Mouse (Mus musculus) heart, embryonic 15.5 days (tissue): ENCODE results near the gene Crybb3. TPM values are rescaled to one million over a fixed set of nuclear protein-coding genes. Genes with fewer than 3 reads are reported as not detected.

Experiments
- ATAC-seq: fragments of 200-750 bp; cut with Nextera tagmentation; replicated peaks from 2 replicates; pipeline ENCODE4 v1.8.0; 2017; ENCODE audit warnings: low read depth, moderate TSS enrichment; ENCODE audit not compliant: insufficient number of reproducible peaks, insufficient read depth, low FRiP score
- H3K27ac ChIP-seq: fragments of 300-500 bp; sonication (generic); 2 replicates; pipeline ENCODE4 v1.5.1; 2015; ENCODE audit warnings: mild to moderate bottlenecking, inconsistent platforms
- H3K27me3 ChIP-seq: fragments of 300-500 bp; sonication (generic); 2 replicates; pipeline ENCODE4 v1.6.1; 2015; ENCODE audit warnings: inconsistent platforms
- H3K36me3 ChIP-seq: fragments of 300-500 bp; sonication (generic); 2 replicates; pipeline ENCODE4 v1.6.1; 2015; ENCODE audit warnings: mild to moderate bottlenecking, inconsistent platforms
- H3K4me1 ChIP-seq: fragments of 300-500 bp; sonication (generic); replicated peaks from 2 replicates; pipeline ENCODE4 v1.6.1; 2015; ENCODE audit warnings: inconsistent platforms
- H3K4me2 ChIP-seq: fragments of 300-500 bp; sonication (generic); 2 replicates; pipeline ENCODE4 v1.6.1; 2015; ENCODE audit warnings: inconsistent platforms, mild to moderate bottlenecking, moderate library complexity
- H3K4me3 ChIP-seq: fragments of 300-500 bp; sonication (generic); 2 replicates; pipeline ENCODE4 v1.5.1; 2015; ENCODE audit warnings: mild to moderate bottlenecking, inconsistent platforms
- H3K9ac ChIP-seq: fragments of 300-500 bp; sonication (generic); 2 replicates; pipeline ENCODE4 v1.6.1; 2015; ENCODE audit warnings: mild to moderate bottlenecking, inconsistent platforms
- H3K9me3 ChIP-seq: fragments of 300-500 bp; sonication (generic); replicated peaks from 2 replicates; pipeline ENCODE4 v1.6.1; 2016; ENCODE audit warnings: inconsistent platforms
- WGBS: fragments of 180-500 bp; shearing (Covaris S2); methylation state at CpG from one replicate; pipeline ENCODE4 v1.1.7; 2015; ENCODE audit warnings: mixed read lengths; 5-methylcytosine and 5-hydroxymethylcytosine counted together
- polyA plus RNA-seq: library from polyadenylated mRNA; unstranded; fragments of >200 nt; fragmentation: Nextera tagmentation; extraction: Ambion mirVana; gene quantifications from 2 replicates; pipeline ENCODE4 v1.2.1, GENCODE M21; 2015

Gene Crybb3
- polyA plus RNA-seq, 1 experiment from 2014 or later: 0.83 TPM

DNA sequence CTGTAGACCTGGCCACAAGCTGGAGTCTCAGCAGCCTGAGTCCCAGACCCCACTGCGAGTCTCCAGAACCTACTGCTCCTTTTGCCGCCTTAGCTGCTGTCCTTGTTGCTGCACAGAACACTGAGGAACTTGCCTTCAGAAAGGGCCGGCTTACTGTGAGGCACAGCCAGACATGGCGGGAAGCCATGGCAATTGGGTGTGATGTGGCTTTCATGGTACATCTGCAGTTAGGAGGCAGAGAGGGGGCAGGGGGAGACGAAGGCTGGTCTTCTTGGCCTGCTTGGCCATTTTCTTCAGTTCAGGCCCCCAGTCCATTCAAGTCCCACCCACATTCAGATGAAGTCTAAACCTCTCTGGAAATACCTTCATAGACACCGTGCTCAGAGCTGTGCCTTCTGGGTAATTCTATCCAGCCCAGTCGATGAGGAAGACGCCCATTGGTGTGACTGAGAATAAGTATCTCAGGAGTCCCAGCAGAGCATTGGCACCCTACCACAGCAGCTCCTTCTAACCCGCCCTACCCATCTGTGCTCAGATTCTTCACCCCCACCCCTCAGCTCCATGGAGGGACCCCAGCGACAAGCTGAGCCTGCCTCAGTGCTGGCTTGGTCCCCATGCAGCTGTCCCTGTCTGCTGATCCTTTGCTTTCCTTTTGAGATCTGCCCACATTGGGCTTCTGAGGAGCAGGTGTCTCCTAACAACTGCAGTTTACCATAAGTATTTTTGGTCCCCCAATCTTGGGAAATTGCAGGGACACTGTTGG, 35.7 kb downstream of the Crybb3 start:
- no peaks in the 10 kb centered on the region for H3K36me3 ChIP-seq

DNA sequence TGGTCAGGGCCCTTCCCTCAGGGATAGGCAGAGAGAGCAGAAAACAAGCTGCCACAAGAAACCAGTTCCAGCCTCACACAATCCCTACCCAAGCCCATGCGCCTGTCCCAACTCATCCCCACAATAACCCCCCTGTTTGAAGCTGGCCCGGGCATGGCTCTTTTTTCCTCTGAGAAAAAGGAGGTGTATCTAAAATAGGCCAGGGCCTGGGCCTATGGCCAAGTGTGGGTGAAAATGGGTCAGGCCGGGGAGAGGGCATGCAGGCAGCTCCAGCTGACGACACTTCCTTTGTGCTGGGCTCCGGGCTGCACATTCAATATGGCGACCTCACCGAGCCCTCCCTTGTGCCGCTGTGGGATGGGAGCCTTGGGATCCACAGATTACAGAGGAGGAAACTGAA, 37.9 kb downstream of the Crybb3 start:
- 60% methylated on average over 8 of the region's 8 CpGs for WGBS
- ATAC-seq: peak; percentile 58; the same call in 1 of the 2 replicates
- Histone ChIP-seq H3K27ac (peak overlapping the region; percentile 11; the same call in 1 of the 2 replicates), H3K36me3 (no peaks in the 10 kb centered on the region), H3K4me3 (no peak overlapping the region), H3K4me2 (no peak overlapping the region), H3K9me3 (no peaks in the 10 kb centered on the region), H3K4me1 (peaks cover 33% of the 10 kb centered on the region), H3K9ac (no peak overlapping the region), H3K27me3 (no peaks in the 10 kb centered on the region)

More for the DNA sequence above, 35.7 kb downstream of the Crybb3 start:
- H3K27me3 ChIP-seq: no peaks in the 10 kb centered on the region
- H3K9ac ChIP-seq: no peak overlapping the region
- no peak for ATAC-seq
- no peak overlapping the region for H3K27ac ChIP-seq
- H3K9me3 ChIP-seq: no peaks in the 10 kb centered on the region
- no peak overlapping the region for H3K4me2 ChIP-seq
- no peak overlapping the region for H3K4me3 ChIP-seq
- 86% methylated on average over 10 of the region's 10 CpGs for WGBS
- peaks cover 29% of the 10 kb centered on the region for H3K4me1 ChIP-seq

DNA sequence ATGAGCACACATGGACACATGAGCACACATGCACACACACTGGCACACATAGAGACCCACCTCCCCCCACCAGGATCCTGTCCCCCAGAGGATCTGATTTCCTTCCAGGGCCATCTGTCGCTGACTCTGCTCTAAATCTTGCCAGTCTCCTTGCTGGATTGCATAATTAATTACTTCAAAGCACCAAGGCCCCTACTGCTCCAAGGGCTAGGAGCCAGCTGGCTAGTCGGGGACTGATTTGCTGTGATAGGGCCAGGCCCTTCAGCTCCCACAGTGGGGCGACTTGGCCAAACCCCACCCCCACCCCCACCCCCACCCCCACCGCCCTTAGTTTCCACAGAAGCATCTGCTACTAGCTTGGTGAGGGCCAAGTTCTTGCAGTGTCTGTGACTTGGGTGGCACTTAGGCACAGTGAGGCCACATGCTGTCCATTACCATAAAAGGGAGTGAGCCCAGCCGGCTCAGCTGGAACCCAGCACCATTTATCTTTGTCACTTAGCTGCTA, 39.8 kb downstream of the Crybb3 start:
- H3K4me3 ChIP-seq: no peak overlapping the region
- H3K9ac ChIP-seq: no peak overlapping the region
- H3K27me3 ChIP-seq: no peaks in the 10 kb centered on the region
- H3K36me3 ChIP-seq: no peaks in the 10 kb centered on the region
- no peak overlapping the region for H3K4me2 ChIP-seq
- 0 out of 2 replicates have a peak overlapping the region, but pooled peaks have one; percentile 29 for H3K27ac ChIP-seq
- H3K9me3 ChIP-seq: no peaks in the 10 kb centered on the region
- H3K4me1 ChIP-seq: peaks cover 33% of the 10 kb centered on the region
- 20% methylated on average over 5 of the region's 5 CpGs for WGBS
- peak; percentile 29; the same call in 1 of the 2 replicates for ATAC-seq

DNA sequence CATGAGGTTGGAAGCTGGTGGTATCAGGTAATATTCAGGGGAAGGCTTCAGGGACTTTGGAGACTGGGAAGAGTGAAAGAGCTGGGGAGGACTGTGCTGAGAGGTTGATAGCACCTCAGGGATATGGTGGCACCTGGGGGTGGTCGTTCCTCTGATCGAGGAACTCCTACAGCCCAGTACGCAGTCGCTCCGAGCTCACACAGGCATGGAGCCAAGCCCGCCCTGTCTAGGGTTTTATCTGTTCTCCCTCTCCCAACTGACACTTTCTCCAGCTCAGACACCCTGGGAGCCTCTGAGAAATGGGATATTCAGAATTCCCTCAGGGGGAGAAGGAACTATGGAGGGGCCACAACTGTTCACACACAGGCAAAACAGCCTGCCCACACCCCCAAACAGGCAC, 40.6 kb downstream of the Crybb3 start:
- no peaks in the 10 kb centered on the region for H3K9me3 ChIP-seq
- H3K9ac ChIP-seq: no peak overlapping the region
- H3K4me2 ChIP-seq: no peak overlapping the region
- H3K27ac ChIP-seq: peak overlapping the region; percentile 25; the same call in 1 of the 2 replicates
- no peak overlapping the region for H3K4me3 ChIP-seq
- 19% methylated on average over 6 of the region's 6 CpGs for WGBS
- H3K27me3 ChIP-seq: no peaks in the 10 kb centered on the region
- no peaks in the 10 kb centered on the region for H3K36me3 ChIP-seq
- peaks cover 38% of the 10 kb centered on the region for H3K4me1 ChIP-seq
- no peak for ATAC-seq

DNA sequence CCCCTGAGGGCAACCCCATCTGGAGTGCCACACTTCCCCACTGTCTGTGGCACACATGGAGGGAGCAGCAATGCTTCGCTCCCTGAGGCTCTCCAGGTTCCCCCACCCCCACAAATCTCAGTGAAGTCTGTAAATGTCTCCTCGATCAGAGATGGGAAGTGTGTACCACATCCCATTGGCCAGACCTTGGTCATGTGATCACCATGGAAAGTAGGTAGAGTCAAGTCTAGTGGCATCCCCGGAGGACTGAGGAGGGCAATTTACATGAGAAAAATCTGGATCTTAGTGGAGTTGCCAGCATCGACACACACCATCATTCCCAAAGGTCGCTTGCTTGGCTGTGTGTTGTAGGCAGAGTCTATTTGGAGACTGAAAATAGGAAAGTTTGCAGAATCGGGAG, 42.8 kb downstream of the Crybb3 start:
- no peak overlapping the region for H3K4me2 ChIP-seq
- ATAC-seq: no peak

DNA sequence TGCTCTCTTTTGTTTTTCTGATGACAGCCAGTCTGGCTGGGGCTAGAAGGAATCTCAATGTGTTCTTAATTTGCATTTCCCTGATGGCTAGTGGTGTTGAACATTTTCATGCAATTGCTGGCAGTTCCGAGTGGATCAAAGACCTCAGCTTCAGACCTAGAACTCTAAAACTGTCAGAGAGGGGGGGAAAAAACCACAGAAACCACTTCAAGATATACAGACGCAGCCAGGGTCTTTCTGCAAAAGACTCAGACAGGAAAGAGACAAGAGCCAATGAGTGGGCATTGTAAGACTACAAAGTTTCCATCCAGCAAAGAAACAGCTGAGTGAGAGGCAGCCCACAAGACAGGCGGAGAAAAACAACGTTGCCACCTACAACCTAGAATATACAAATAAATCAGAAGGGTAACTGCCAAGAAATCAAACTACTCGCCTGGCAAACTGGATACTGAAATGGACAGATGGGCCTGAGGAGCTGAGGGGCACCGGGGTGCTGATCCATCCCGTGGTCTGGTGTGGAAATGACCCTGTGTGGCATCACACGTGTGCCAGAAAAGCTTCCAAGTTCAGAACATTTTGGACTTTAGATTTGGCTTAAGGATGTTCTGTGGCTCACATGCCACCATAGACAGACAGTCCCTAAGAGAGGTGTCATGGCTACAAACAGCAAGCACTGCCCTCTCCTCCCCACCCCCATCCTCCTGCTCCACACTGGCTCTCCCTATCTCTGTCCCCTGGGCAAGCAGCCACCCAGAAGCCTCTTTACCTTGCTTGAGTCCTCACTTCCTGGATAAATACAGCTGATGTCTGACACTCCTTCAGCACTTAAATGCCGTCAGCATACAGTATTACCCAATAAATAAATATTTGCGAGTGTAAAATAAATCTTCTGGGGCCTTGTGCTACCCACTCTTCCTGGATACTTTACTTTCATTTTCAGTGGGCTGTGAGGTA, 46.0 kb downstream of the Crybb3 start:
- H3K4me2 ChIP-seq: no peak overlapping the region; the same call in 1 of the 2 replicates
- peak overlapping the region; percentile 26; the same call in 1 of the 2 replicates for H3K27ac ChIP-seq
- peak; percentile 65 for ATAC-seq
- H3K4me3 ChIP-seq: no peak overlapping the region
- H3K36me3 ChIP-seq: no peaks in the 10 kb centered on the region
- WGBS: 50% methylated on average over 10 of the region's 10 CpGs
- H3K9ac ChIP-seq: no peak overlapping the region
- H3K4me1 ChIP-seq: peaks cover 22% of the 10 kb centered on the region
- H3K27me3 ChIP-seq: 0 out of 2 replicates have a peak, but pooled peaks cover 3% of the 10 kb centered on the region
- H3K9me3 ChIP-seq: no peaks in the 10 kb centered on the region

More for the DNA sequence above, 42.8 kb downstream of the Crybb3 start:
- Histone ChIP-seq H3K27ac (no peak overlapping the region), H3K27me3 (no peaks in the 10 kb centered on the region), H3K9me3 (no peaks in the 10 kb centered on the region), H3K4me3 (no peak overlapping the region), H3K36me3 (no peaks in the 10 kb centered on the region), H3K4me1 (peaks cover 51% of the 10 kb centered on the region), H3K9ac (no peak overlapping the region)
- 87% methylated on average over 6 of the region's 6 CpGs for WGBS

DNA sequence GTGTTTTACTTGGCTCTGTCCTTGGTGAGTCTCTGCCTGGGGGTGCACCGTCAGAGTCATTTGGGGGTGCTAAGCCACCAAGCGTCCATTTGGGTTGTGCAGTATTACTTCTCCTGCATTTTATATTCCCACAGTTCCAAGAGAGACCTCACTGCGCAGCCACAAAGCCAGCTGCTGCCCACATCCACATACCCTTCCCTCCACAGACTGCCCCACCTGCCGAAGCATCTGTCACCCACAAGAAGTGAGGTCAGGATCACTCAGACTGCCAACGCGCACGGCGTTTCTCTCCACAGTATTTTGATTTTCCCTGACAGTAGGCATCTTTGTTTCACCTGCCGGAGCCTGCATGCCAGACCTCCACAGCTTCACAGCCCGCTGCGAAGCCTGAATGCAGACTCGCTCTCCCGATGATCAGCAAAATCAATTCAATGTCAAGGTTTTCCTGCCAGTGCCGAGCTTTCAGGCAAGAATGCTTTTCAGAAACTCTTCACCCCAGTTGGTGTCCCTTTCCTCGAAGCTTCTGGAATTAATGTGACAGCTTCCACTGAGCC, 50.1 kb downstream of the Crybb3 start:
- Histone ChIP-seq H3K4me3 (no peak overlapping the region), H3K27ac (no peak overlapping the region), H3K4me1 (peaks cover 21% of the 10 kb centered on the region), H3K36me3 (no peaks in the 10 kb centered on the region), H3K9me3 (no peaks in the 10 kb centered on the region), H3K9ac (no peak overlapping the region), H3K4me2 (no peak overlapping the region), H3K27me3 (0 out of 2 replicates have a peak, but pooled peaks cover 3% of the 10 kb centered on the region)
- 71% methylated on average over 15 of the region's 15 CpGs for WGBS
- no peak for ATAC-seq

DNA sequence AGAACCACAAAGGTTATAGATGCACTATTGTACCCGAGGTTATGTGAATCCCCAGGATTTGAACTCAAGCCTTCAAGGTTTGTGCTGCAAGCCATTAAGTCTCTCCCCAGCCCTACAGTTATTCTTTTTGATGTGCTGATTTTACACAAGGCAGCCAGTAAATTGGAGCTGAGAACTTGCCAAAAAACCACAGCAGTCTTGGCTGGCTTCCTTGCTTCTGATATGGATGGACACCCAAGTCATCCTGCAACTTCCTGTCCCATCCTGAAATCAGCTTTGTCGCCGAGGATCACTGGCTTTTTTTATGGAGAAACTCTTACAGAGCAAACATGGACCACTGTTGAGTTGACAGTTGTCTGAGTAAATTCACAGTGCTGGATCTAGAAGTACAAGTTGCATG, 51.3 kb downstream of the Crybb3 start:
- H3K27me3 ChIP-seq: 0 out of 2 replicates have a peak, but pooled peaks cover 3% of the 10 kb centered on the region
- H3K4me3 ChIP-seq: no peak overlapping the region
- H3K27ac ChIP-seq: no peak overlapping the region
- no peak overlapping the region for H3K4me2 ChIP-seq
- no peak for ATAC-seq
- H3K9me3 ChIP-seq: no peaks in the 10 kb centered on the region
- no peaks in the 10 kb centered on the region for H3K36me3 ChIP-seq
- H3K4me1 ChIP-seq: peaks cover 10% of the 10 kb centered on the region
- 55% methylated on average over 3 of the region's 3 CpGs for WGBS
- H3K9ac ChIP-seq: no peak overlapping the region

DNA sequence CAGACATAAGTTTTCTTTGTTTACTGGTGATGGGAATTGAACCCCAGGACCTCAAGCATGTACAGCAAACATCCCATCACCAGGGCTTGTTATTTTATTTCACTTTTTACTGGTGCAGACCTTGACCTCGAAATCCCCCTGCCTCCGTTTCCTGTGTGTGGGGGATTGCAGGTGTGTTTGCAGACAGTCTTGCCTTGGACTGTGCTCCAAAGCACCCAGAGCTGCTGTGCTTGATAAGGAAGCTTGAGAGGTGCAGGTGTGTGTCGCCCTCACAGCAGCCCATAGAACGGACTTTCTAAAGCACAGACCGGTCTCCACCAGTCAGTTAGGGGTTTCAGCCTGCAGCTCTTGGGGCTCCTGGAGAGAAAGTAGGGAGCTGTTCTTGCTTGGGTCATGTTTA, 54.7 kb downstream of the Crybb3 start:
- Histone ChIP-seq H3K9me3 (no peaks in the 10 kb centered on the region), H3K4me3 (no peak overlapping the region), H3K9ac (no peak overlapping the region), H3K36me3 (no peaks in the 10 kb centered on the region), H3K4me2 (no peak overlapping the region), H3K4me1 (peaks cover 11% of the 10 kb centered on the region), H3K27me3 (0 out of 2 replicates have a peak, but pooled peaks cover under 1% of the 10 kb centered on the region), H3K27ac (no peak overlapping the region)
- 71% methylated on average over 5 of the region's 5 CpGs for WGBS
- ATAC-seq: no peak
